Mouse (Mus musculus) forebrain, embryonic 16.5 days (tissue): ENCODE results near the gene Gsdma3. TPM values are rescaled to one million over a fixed set of nuclear protein-coding genes. Genes with fewer than 3 reads are reported as not detected.

ENCODE experiments used
- ATAC-seq: fragments of 200-750 bp; cut with Nextera tagmentation; 2 replicates; pipeline ENCODE4 v1.8.0; 2017; ENCODE audit warnings: mild to moderate bottlenecking, moderate library complexity
- H3K27ac ChIP-seq: fragments of 300-500 bp; sonication (generic); 2 replicates; pipeline ENCODE4 v1.5.1; 2014; ENCODE audit warnings: low read length, control low read depth
- H3K27me3 ChIP-seq: fragments of 300-500 bp; sonication (generic); replicated peaks from 2 replicates; pipeline ENCODE4 v1.6.1; 2014; ENCODE audit warnings: low read length; ENCODE audit not compliant: control insufficient read depth, insufficient read depth
- H3K36me3 ChIP-seq: fragments of 300-500 bp; sonication (generic); 2 replicates; pipeline ENCODE4 v1.6.1; 2014; ENCODE audit not compliant: control insufficient read depth, insufficient read depth
- H3K4me1 ChIP-seq: fragments of 300-500 bp; sonication (generic); replicated peaks from 2 replicates; pipeline ENCODE4 v1.6.1; 2014; ENCODE audit warnings: low read length; ENCODE audit not compliant: control insufficient read depth, insufficient read depth
- H3K4me2 ChIP-seq: fragments of 300-500 bp; sonication (generic); 2 replicates; pipeline ENCODE4 v1.6.1; 2014; ENCODE audit warnings: mild to moderate bottlenecking, low read length, control low read depth
- H3K4me3 ChIP-seq: fragments of 300-500 bp; sonication (generic); replicated peaks from 2 replicates; pipeline ENCODE4 v1.5.1; 2014; ENCODE audit warnings: mild to moderate bottlenecking, low read length, control low read depth
- H3K9ac ChIP-seq: fragments of 300-500 bp; sonication (generic); replicated peaks from 2 replicates; pipeline ENCODE4 v1.6.1; 2014; ENCODE audit warnings: low read depth, low read length, control low read depth
- H3K9me3 ChIP-seq: fragments of 300-500 bp; sonication (generic); 2 replicates; pipeline ENCODE4 v1.6.1; 2016; ENCODE audit warnings: low read length; ENCODE audit not compliant: control insufficient read depth
- WGBS: fragments of 180-500 bp; shearing (Covaris S2); extraction: QIAGEN DNeasy Blood & Tissue Kit; methylation state at CpG from one replicate; pipeline ENCODE4 v1.1.7; 2014; 5-methylcytosine and 5-hydroxymethylcytosine counted together
- polyA plus RNA-seq: library from polyadenylated mRNA; unstranded; fragments of >200 nt; fragmentation: Nextera tagmentation; extraction: Ambion mirVana; gene quantifications from 2 replicates; pipeline ENCODE4 v1.2.1, GENCODE M21; 2015

Gsdma3 gene
- polyA plus RNA-seq, 1 experiment from 2014 or later: not detected

DNA sequence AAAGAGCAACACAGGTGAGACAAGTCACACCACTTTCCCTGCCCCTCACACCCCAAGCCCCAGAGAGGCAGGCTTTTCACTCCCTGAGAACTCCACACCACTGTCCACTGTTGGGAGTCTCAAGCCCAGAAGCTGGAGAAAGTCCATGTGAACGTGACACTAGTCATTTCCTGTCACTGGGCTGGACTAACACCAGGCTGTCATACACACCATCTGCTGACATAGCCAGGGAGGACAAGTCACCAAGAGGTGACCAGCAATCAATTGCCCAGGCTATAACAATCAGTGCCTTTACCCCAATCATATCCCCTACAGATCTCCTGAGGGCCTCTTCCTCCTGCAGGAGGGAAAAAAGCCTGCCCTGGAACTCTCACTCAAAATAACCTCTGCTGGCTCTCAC is 42.0 kb upstream of the Gsdma3 start:
- Histone ChIP-seq H3K36me3 (peaks cover 6% of the 10 kb centered on the region), H3K4me3 (no peak overlapping the region), H3K27me3 (no peaks in the 10 kb centered on the region), H3K9me3 (no peaks in the 10 kb centered on the region), H3K27ac (no peak overlapping the region), H3K4me1 (peaks cover 24% of the 10 kb centered on the region), H3K9ac (no peak overlapping the region), H3K4me2 (no peak overlapping the region)
- 76% methylated on average over 1 of the region's 1 CpGs for WGBS
- ATAC-seq: no peak

DNA sequence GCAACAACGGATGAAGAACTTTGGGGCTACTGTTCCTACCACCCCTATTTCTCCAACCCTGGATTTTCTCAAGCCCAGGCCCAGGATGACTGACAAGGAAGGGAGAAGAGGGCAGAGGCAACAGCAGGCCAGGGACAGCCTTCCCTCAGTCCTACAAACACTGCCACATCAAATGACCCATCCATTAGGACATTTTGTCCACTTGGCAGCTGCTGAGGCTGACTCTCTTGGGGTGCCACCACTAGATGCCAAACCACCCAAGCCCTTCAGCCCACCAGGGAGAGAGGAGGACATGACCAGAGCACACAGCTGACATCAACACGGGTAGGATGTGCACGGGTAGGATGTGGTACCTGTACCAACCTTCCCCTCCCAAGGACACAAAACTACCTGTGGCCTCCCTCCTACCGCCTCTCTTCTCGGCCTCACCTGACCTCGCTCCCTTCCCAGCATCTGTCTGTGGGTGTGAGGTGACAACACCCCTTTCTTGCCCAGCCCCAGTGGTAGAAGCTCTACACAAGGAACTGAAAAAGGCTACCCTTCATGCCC is 41.5 kb upstream of the Gsdma3 start:
- Histone ChIP-seq H3K4me1 (peaks cover 24% of the 10 kb centered on the region), H3K4me2 (no peak overlapping the region), H3K36me3 (peaks cover 6% of the 10 kb centered on the region), H3K27ac (no peak overlapping the region), H3K9ac (no peak overlapping the region), H3K9me3 (no peaks in the 10 kb centered on the region), H3K4me3 (no peak overlapping the region), H3K27me3 (no peaks in the 10 kb centered on the region)
- WGBS: 95% methylated on average over 6 of the region's 6 CpGs
- no peak for ATAC-seq

DNA sequence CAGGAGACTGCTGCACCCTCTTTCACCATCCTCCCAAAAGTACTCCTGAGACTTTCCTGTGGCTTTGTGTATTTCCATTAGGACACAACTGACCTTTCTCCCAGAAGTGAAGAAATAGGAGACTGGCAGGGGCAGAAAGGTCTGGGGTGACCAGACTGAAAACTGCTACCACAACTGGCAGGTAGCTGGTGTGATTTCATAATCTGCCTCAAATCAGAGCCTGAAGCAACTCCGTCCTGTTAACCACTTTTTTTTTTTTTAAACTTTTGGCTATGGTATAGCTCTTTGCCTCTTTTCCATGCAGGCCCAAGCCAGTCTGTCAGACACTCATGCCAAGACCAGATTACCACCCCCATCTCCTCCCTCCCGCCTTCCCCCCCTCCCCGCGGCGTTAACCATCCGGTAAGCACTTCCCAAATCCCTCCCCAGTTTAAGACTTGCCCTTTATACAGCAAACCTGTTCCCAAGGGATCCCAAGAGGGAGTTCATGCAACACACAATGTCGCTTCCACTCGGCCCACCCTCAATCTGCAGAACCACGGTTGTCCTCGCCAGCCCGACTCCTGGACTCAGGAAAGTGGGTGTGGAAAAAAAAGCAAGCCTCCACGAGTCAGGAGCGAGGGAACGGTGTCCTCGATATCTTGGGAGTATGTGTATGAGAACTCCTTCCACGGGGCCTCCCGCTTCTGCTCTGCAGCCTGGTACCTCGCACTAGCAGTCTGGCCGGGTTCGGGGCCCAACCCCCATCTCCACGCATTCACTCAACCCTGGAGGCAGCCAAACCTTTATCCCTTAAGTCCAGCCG is 39.9 kb upstream of the Gsdma3 start:
- Histone ChIP-seq H3K9ac (peak overlapping the region; percentile 81), H3K4me2 (peak overlapping the region; percentile 93), H3K4me1 (peaks cover 24% of the 10 kb centered on the region), H3K27me3 (no peaks in the 10 kb centered on the region), H3K9me3 (no peaks in the 10 kb centered on the region), H3K36me3 (peaks cover 6% of the 10 kb centered on the region), H3K27ac (peak overlapping the region; percentile 73), H3K4me3 (peak overlapping the region; percentile 87)
- 1% methylated on average over 22 of the region's 22 CpGs for WGBS
- peak; percentile 26 for ATAC-seq

DNA sequence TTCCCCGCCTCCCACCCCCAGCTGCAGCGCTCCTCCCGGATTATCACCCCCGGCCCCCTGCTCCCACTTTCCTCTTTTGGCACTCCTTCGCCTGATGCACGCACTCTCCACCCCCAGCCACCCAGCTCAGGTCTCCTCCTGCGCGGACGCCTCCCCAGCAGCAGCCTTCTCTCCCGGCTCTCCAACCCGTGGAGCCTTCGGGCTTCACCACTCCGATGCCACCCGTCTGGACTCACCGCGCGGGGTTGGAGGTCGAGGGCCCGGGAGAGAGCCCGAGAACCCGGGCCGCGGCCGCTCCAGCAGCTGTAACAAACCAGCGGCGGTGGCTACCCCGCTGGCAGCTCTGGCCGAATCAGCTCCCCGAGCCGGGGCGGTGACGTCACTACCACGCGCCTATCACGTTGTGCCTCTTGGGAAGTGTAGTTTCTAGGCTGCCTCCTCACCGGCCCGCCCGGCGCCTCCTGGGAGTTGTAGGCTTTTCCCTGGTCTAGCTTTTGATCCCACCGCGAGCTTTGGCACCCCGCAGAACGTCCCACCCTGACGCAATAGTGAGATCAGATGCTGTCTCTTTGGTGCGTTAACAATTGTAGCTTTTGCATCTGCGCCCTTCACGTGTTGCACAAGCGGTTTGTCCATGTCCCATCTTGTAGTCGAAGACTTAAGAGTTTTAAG is 39.1 kb upstream of the Gsdma3 start, which contains the start of gene Ormdl3:
TSS of gene Ormdl3 (minus strand) at position 477 of the 672 bp plus-strand sequence.
- WGBS: 1% methylated on average over 49 of the region's 49 CpGs
- peaks cover 6% of the 10 kb centered on the region for H3K36me3 ChIP-seq
- H3K9ac ChIP-seq: peak within 1 kb of the TSS; percentile 81
- peaks cover 24% of the 10 kb centered on the region for H3K4me1 ChIP-seq
- no peaks in the 10 kb centered on the region for H3K9me3 ChIP-seq
- peak within 1 kb of the TSS; percentile 93 for H3K4me2 ChIP-seq
- peak within 1 kb of the TSS; percentile 73 for H3K27ac ChIP-seq
- H3K4me3 ChIP-seq: peak within 1 kb of the TSS; percentile 87
- peak; percentile 97 for ATAC-seq
- no peaks in the 10 kb centered on the region for H3K27me3 ChIP-seq

DNA sequence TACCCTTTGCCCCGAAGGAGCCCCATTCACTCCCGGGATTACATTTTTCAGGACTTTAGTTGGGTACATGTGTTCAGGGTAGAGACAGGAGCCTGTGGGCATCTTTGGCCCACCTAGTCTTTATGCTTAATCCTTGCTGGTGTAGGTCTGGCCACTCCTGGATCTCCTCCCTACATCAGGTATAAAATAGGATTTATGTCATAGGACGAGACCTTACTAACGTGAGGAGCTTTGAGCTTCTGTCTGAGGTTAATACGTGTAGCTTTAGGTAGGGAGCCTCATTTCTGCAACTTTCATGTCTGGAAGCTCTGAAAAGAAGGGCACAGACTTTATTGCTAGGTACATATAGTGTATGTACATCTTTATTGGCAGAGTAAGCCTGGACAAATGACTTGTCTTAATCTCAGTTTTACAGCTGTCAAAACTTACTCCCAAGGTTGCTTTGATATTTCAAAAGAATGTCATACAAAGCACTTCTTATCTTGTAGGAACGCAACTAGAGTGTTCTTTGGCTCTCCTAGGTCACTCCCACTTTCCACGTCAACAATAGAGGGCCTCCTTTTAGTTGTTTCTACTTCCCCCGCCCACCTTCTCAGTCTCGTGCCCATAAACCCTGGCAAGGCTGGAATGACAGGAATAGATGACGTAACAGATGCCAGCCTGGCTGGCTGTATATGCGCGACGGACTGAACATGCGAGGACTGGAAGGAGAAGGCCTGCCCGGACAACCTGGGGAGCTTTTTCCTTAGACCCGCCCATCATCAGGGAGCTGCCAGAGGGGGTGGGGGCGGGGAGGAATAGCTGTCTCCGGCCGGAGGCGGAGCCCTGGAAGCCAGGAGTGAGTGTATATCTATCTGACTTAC is 38.2 kb upstream of the Gsdma3 start:
- peaks cover 4% of the 10 kb centered on the region for H3K36me3 ChIP-seq
- 6% methylated on average over 20 of the region's 20 CpGs for WGBS
- peak overlapping the region; percentile 46 for H3K27ac ChIP-seq
- ATAC-seq: 0 out of 2 replicates have a peak, but pooled peaks have one; percentile 15
- H3K9ac ChIP-seq: peak overlapping the region; percentile 34
- 0 out of 2 replicates have a peak, but pooled peaks cover 2% of the 10 kb centered on the region for H3K27me3 ChIP-seq
- peaks cover 24% of the 10 kb centered on the region for H3K4me1 ChIP-seq
- peak overlapping the region; percentile 54 for H3K4me2 ChIP-seq
- H3K4me3 ChIP-seq: peak overlapping the region; percentile 87
- H3K9me3 ChIP-seq: no peaks in the 10 kb centered on the region

GRCm38 (mm10) chr11:98588833-98589281 is 37.3 kb upstream of the Gsdma3 start:
- WGBS: 58% methylated on average over 6 of the region's 6 CpGs
- no peak for ATAC-seq
- Histone ChIP-seq H3K27me3 (0 out of 2 replicates have a peak, but pooled peaks cover 2% of the 10 kb centered on the region), H3K27ac (no peak overlapping the region), H3K4me3 (no peak overlapping the region), H3K9ac (no peak overlapping the region), H3K36me3 (no peaks in the 10 kb centered on the region), H3K9me3 (no peaks in the 10 kb centered on the region), H3K4me2 (no peak overlapping the region), H3K4me1 (peaks cover 24% of the 10 kb centered on the region)

GRCm38 (mm10) chr11:98589306-98589705 is 36.9 kb upstream of the Gsdma3 start:
- WGBS: 83% methylated on average over 8 of the region's 8 CpGs
- Histone ChIP-seq H3K27ac (no peak overlapping the region), H3K4me2 (no peak overlapping the region), H3K4me1 (peaks cover 24% of the 10 kb centered on the region), H3K9ac (no peak overlapping the region), H3K4me3 (no peak overlapping the region), H3K9me3 (no peaks in the 10 kb centered on the region), H3K27me3 (0 out of 2 replicates have a peak, but pooled peaks cover 2% of the 10 kb centered on the region), H3K36me3 (no peaks in the 10 kb centered on the region)
- no peak for ATAC-seq

- WGBS: 67% methylated on average over 19 of the region's 19 CpGs
- Histone ChIP-seq H3K27ac (no peak overlapping the region), H3K9ac (no peak overlapping the region), H3K36me3 (no peaks in the 10 kb centered on the region), H3K4me1 (peaks cover 16% of the 10 kb centered on the region), H3K9me3 (no peaks in the 10 kb centered on the region), H3K4me3 (no peak overlapping the region), H3K27me3 (0 out of 2 replicates have a peak, but pooled peaks cover 2% of the 10 kb centered on the region), H3K4me2 (no peak overlapping the region)
- no peak for ATAC-seq
Measured at GRCm38 (mm10) chr11:98590548-98591445, 35.4 kb upstream of the Gsdma3 start.
